Mouse (Mus musculus): ENCODE measurements around the gene Fmo6. TPM values are rescaled to one million over a fixed set of nuclear protein-coding genes. Genes with fewer than 3 reads are reported as not detected.

Gene Fmo6
- total RNA-seq, 2 experiments from 2014 or later, result not detected

GRCm38 (mm10) chr1:162897838-162898811 is 39.2 kb downstream of the Fmo6 start, which contains the start of gene Fmo2:
Gene Fmo2 (minus strand): TSS chr1:162898726.
- Histone ChIP-seq H3K27ac (peak within 1 kb of the TSS; percentile 88), H3K4me3 (peak within 1 kb of the TSS; percentile 65)
- TF ChIP-seq CTCF (IDR thresholded peaks at IDR 0.05), result no peak
- peak; percentile 57 for DNase-seq
- intact Hi-C loops (cut with DNase I), result loop anchor here (5.0 kb wide), 2 partner anchors 39 to 159 kb away; partner anchors contain the start of gene Fmo6

- Histone ChIP-seq H3K4me3 (peak overlapping the region; percentile 65), H3K27ac (peak overlapping the region; percentile 71)
- DNase-seq, result peak; percentile 69
- intact Hi-C loops (cut with DNase I), result loop anchor here (5.0 kb wide), 2 partner anchors 41 to 161 kb away; partner anchors contain the start of gene Fmo6
- TF ChIP-seq CTCF (IDR thresholded peaks at IDR 0.05), result peak; percentile 80
Observed at GRCm38 (mm10) chr1:162895900-162896299, 41.4 kb downstream of the Fmo6 start.

- TF ChIP-seq CTCF (IDR thresholded peaks at IDR 0.05), result no peak
- intact Hi-C loops (cut with DNase I), result no loop called here
- peak overlapping the region; percentile 70 for H3K27ac ChIP-seq
- no peak for DNase-seq
- no peak overlapping the region for H3K4me3 ChIP-seq
Observed at GRCm38 (mm10) chr1:162893014-162893413, 44.3 kb downstream of the Fmo6 start.

- no peak for TF ChIP-seq CTCF (IDR thresholded peaks at IDR 0.05)
- no peak overlapping the region for H3K4me3 ChIP-seq
- intact Hi-C loops (cut with DNase I), result no loop called here
- DNase-seq, result no peak
- H3K27ac ChIP-seq, result peak overlapping the region; percentile 69
Observed at GRCm38 (mm10) chr1:162891980-162892451, 45.3 kb downstream of the Fmo6 start.

GRCm38 (mm10) chr1:162888646-162889045 is 48.7 kb downstream of the Fmo6 start:
- peak overlapping the region; percentile 51 for H3K27ac ChIP-seq
- H3K4me3 ChIP-seq, result no peak overlapping the region
- intact Hi-C loops (cut with DNase I), result no loop called here
- DNase-seq, result no peak
- no peak for TF ChIP-seq CTCF (IDR thresholded peaks at IDR 0.05)

DNA sequence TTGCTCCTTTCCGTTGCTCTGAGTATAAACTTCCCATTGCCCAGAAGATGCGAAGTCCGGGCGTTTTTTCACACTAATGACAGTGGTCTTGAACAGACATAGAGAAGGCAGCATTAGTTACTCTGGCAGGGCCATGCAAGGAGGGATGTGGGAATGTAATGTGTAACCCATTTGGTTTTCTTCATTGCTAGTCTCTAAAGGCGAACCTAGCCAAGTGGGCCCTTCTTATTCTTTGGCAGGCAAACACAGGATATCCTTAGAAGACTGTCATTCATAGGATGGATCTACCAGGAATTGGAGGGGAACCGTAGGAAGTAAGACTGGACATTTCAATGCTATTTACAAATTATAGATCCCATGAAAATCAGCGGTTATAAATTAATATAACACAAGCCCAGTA is 49.7 kb downstream of the Fmo6 start:
- Histone ChIP-seq H3K27ac (peak overlapping the region; percentile 51; the same call in 1 of the 2 replicates), H3K4me3 (no peak overlapping the region)
- DNase-seq, result no peak
- TF ChIP-seq CTCF (IDR thresholded peaks at IDR 0.05), result no peak
- intact Hi-C loops (cut with DNase I), result no loop called here

- no peak overlapping the region for H3K4me3 ChIP-seq
- intact Hi-C loops (cut with DNase I), result no loop called here
- DNase-seq, result no peak
- no peak overlapping the region for H3K27ac ChIP-seq
- no peak for TF ChIP-seq CTCF (IDR thresholded peaks at IDR 0.05)
Observed at GRCm38 (mm10) chr1:162886138-162886816, 51.0 kb downstream of the Fmo6 start.

GRCm38 (mm10) chr1:162882681-162883080 is 54.6 kb downstream of the Fmo6 start:
- no peak for TF ChIP-seq CTCF (IDR thresholded peaks at IDR 0.05)
- intact Hi-C loops (cut with DNase I), result no loop called here
- H3K27ac ChIP-seq, result no peak overlapping the region
- no peak for DNase-seq
- H3K4me3 ChIP-seq, result no peak overlapping the region

DNA sequence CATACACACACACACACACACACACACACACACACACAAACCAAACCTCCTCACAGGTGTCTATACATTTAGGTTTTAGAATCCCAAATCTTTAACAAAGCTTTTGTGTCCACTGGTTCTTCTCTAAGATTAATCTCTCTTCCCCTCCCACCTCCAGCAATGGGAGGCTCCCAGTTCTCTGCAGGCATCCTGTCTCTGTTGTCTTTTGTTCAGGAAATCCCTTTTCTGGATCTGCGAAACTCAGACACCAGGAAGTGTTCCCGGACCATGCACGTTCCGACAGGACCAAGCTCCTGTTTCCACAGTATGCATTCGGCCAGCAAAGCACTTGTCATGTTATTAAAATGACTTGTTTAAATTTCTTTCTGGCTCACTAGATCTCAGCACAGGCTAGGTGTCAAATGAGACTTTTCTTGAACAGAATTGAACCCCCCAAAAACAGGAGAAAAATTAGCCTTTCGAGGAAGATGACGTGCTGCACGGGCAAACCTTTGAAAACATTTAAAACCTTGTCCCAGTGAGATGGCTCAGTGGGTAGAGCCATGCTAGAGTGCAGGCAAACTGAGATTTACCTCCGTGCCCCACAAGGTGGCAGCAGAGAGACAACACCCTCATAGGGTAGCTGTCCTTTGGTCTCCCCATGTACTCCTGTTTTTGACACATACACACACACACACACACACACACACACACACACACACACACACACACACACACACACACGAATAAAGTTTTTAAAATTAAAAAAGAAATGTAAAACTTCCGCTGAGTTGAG is 57.5 kb downstream of the Fmo6 start:
- intact Hi-C loops (cut with DNase I), result no loop called here
- Histone ChIP-seq H3K4me3 (no peak overlapping the region), H3K27ac (peak overlapping the region; percentile 54; the same call in 1 of the 2 replicates)
- DNase-seq, result peak; percentile 72
- TF ChIP-seq CTCF (IDR thresholded peaks at IDR 0.05), result peak; percentile 62

DNA sequence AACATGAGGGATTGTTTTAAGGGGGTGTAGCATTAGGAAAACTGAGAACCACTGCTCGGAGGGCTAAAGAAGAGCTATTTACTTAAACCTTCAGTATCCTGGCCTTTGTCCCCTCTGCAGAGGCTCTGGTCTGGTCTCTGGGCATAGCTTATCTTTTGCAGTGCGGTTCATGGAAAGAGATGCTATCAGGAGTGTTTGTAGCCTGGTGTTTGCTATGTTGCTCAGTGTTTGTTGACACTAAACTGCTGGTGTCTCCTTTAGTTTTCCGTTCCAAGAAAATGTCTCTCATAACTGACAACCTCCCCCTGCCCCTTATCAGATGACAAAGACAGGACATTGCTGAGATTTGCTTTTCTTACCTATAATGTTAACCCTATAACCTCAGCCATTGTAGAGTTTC is 62.2 kb downstream of the Fmo6 start:
- DNase-seq, result no peak
- Histone ChIP-seq H3K27ac (no peak overlapping the region), H3K4me3 (no peak overlapping the region)
- intact Hi-C loops (cut with DNase I), result no loop called here
- TF ChIP-seq CTCF (IDR thresholded peaks at IDR 0.05), result no peak

GRCm38 (mm10) chr1:162871701-162872311 is 65.5 kb downstream of the Fmo6 start:
- no peak for TF ChIP-seq CTCF (IDR thresholded peaks at IDR 0.05)
- intact Hi-C loops (cut with DNase I), result no loop called here
- no peak for DNase-seq
- Histone ChIP-seq H3K27ac (peak overlapping the region; percentile 72), H3K4me3 (no peak overlapping the region)

DNA sequence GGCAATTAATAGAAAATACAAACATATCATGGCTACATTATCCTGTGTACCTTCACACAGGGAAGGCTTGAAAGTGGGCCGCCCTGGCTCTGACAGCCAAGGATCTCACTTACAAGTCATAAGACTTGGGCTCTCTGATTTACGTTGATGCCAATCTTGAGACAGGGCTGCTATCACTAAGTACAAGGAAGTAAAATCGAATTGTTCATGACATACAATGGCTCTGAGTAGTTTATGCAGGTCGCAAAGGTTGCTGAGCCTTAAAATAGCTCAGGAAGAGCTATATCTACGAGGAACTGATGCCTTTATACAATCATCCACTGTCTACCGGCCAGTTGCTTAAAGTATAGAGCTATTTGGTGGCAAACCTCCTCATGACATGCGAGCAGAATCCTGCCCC is 66.3 kb downstream of the Fmo6 start:
- H3K27ac ChIP-seq, result no peak overlapping the region
- DNase-seq, result no peak
- no peak for TF ChIP-seq CTCF (IDR thresholded peaks at IDR 0.05)
- no peak overlapping the region for H3K4me3 ChIP-seq
- intact Hi-C loops (cut with DNase I), result no loop called here

Measured in gastrocnemius, adult 2 months (tissue).